Mouse (Mus musculus) cerebellum, postnatal 4 days (tissue): Measurements from ENCODE around the gene Asic4.

Source experiments
- DNase-seq, 2 experiments: peaks; one replicate each; pipeline ENCODE4 v3.0.0; 2022; ENCODE audit warnings: low spot score in 2 of 2, mixed read lengths in 1 of 2

Asic4 gene

GRCm38 (mm10) chr1:75450314-75451005, at the start of gene Asic4:
Gene Asic4 (plus strand): TSS chr1:75450436.
- no peak for DNase-seq

- no peak for DNase-seq
These were observed 49.6 kb upstream of the Asic4 start for GRCm38 (mm10) chr1:75400493-75401115.

- DNase-seq = no peak
These were observed 44.7 kb upstream of the Asic4 start for GRCm38 (mm10) chr1:75405547-75405946.

- no peak for DNase-seq
These were observed 44.1 kb upstream of the Asic4 start for GRCm38 (mm10) chr1:75406173-75406572.

- DNase-seq = no peak
These were observed 43.2 kb upstream of the Asic4 start for GRCm38 (mm10) chr1:75407056-75407455.

GRCm38 (mm10) chr1:75408210-75408609, 42.0 kb upstream of the Asic4 start:
- no peak for DNase-seq

- DNase-seq = no peak
These were observed 40.3 kb upstream of the Asic4 start for GRCm38 (mm10) chr1:75409950-75410349.

GRCm38 (mm10) chr1:75412196-75412595, 38.0 kb upstream of the Asic4 start:
- DNase-seq = no peak

GRCm38 (mm10) chr1:75413749-75414148, 36.5 kb upstream of the Asic4 start:
- no peak for DNase-seq

- no peak for DNase-seq
These were observed 28.4 kb upstream of the Asic4 start for GRCm38 (mm10) chr1:75421794-75422193.

GRCm38 (mm10) chr1:75422216-75422822, 27.9 kb upstream of the Asic4 start:
- DNase-seq = no peak

- DNase-seq = no peak
These were observed 27.3 kb upstream of the Asic4 start for GRCm38 (mm10) chr1:75422823-75423471.

- no peak for DNase-seq
These were observed 26.4 kb upstream of the Asic4 start for GRCm38 (mm10) chr1:75423780-75424390.

GRCm38 (mm10) chr1:75425796-75426471, 24.3 kb upstream of the Asic4 start:
- peak in 1 of 2 experiments; percentile 54 for DNase-seq

GRCm38 (mm10) chr1:75435475-75436328, 14.5 kb upstream of the Asic4 start, which contains the start of gene Gmppa:
Gene Gmppa (plus strand): TSS chr1:75435930.
- DNase-seq = peak in 1 of 2 experiments; percentile 68

- no peak for DNase-seq
These were observed 11.5 kb upstream of the Asic4 start for GRCm38 (mm10) chr1:75438782-75439181.

- DNase-seq = no peak
These were observed 9.6 kb upstream of the Asic4 start for GRCm38 (mm10) chr1:75440661-75441060.

- DNase-seq = no peak
These were observed 8.7 kb upstream of the Asic4 start for GRCm38 (mm10) chr1:75441471-75441996.

GRCm38 (mm10) chr1:75442171-75442570, 8.1 kb upstream of the Asic4 start:
- DNase-seq = no peak

- peak in 1 of 2 experiments; percentile 45 for DNase-seq
These were observed 7.4 kb upstream of the Asic4 start for GRCm38 (mm10) chr1:75442811-75443210.
